Mouse (Mus musculus) monocyte, adult 5-6 weeks (primary cell): ENCODE results near the gene Batf. TPM values are rescaled to one million over a fixed set of nuclear protein-coding genes. Genes with fewer than 3 reads are reported as not detected.

ENCODE experiments used
- ATAC-seq: fragments of 153-309, 156-312 bp; replicated peaks from 2 replicates; pipeline ENCODE4 v1.8.0; 2017; ENCODE audit warnings: mild to moderate bottlenecking; ENCODE audit not compliant: low TSS enrichment, insufficient number of reproducible peaks, severe bottlenecking, poor library complexity, low FRiP score
- total RNA-seq: library from RNA; stranded (forward); fragments of 200-1000, 200-491, 200-594 nt; gene quantifications from 3 replicates; pipeline ENCODE4 v1.2.3, GENCODE M21; 2017

The Batf gene
- total RNA-seq, 1 experiment from 2014 or later, result 28.7 TPM

GRCm38 (mm10) chr12:85756455-85756854, 70.0 kb downstream of the Batf start:
- no peak for ATAC-seq

- no peak for ATAC-seq
Measured at GRCm38 (mm10) chr12:85757074-85757473, 70.6 kb downstream of the Batf start.

Other genes starting within 250 kb of the Batf start
- 138 to 560 TPM (median 216 TPM) in 3 replicates for gene Fos, start 212.8 kb upstream of the Batf start, total RNA-seq
- 28.2 to 43.6 TPM (median 32.9 TPM) in 3 replicates for gene Jdp2, start 87.6 kb upstream of the Batf start, total RNA-seq
- 0.21 TPM in 1 of 3 replicates, not detected in the others for gene Flvcr2, start 59.9 kb downstream of the Batf start, total RNA-seq
- 17.2 to 32.8 TPM (median 25.8 TPM) in 3 replicates for gene Erg28, start 137.9 kb downstream of the Batf start, total RNA-seq
- 13.0 to 27.4 TPM (median 17.6 TPM) in 3 replicates for gene Ttll5, start 138.0 kb downstream of the Batf start, total RNA-seq